Mouse (Mus musculus): ENCODE data around the gene Iscu. TPM values are rescaled to one million over a fixed set of nuclear protein-coding genes. Genes with fewer than 3 reads are reported as not detected.

Iscu gene
- polyA plus RNA-seq, 1 experiment from 2014 or later, result 117 TPM

GRCm38 (mm10) chr5:113791197-113792095, 18.9 kb downstream of the Iscu start:
- no peak overlapping the region for H3K9ac ChIP-seq (ENCODE audit: low read length)
- H3K4me3 ChIP-seq (ENCODE audit: low read depth, low read length), result no peak overlapping the region
- H3K27ac ChIP-seq (ENCODE audit: low read depth, low read length), result no peak overlapping the region
- ATAC-seq (ENCODE audit: low FRiP score) (no peak), DNase-seq (ENCODE audit: low spot score, missing footprints) (peak; percentile 57)
- H3K9me3 ChIP-seq (ENCODE audit: control insufficient read depth, low read length), result no peaks in the 10 kb centered on the region
- no peaks in the 10 kb centered on the region for H3K36me3 ChIP-seq (ENCODE audit: control insufficient read depth, insufficient read depth, low read length)
- 85% methylated on average over 16 of the region's 16 CpGs for WGBS
- H3K4me1 ChIP-seq (ENCODE audit: control insufficient read depth, insufficient read depth, low read length), result peaks cover 5% of the 10 kb centered on the region; the same call in 1 of the 2 replicates
- no peak overlapping the region for H3K4me2 ChIP-seq
- no peaks in the 10 kb centered on the region for H3K27me3 ChIP-seq (ENCODE audit: control insufficient read depth, insufficient read depth, low read length)

- H3K4me1 ChIP-seq (ENCODE audit: control insufficient read depth, insufficient read depth, low read length), result peaks cover 17% of the 10 kb centered on the region
- H3K36me3 ChIP-seq (ENCODE audit: control insufficient read depth, insufficient read depth, low read length), result no peaks in the 10 kb centered on the region
- no peak overlapping the region for H3K4me3 ChIP-seq (ENCODE audit: low read depth, low read length)
- no peak overlapping the region for H3K27ac ChIP-seq (ENCODE audit: low read depth, low read length)
- no peaks in the 10 kb centered on the region for H3K9me3 ChIP-seq (ENCODE audit: control insufficient read depth, low read length)
- DNase-seq (ENCODE audit: low spot score, missing footprints), result peak; percentile 88
- peak overlapping the region; percentile 17; the same call in 1 of the 2 replicates for H3K4me2 ChIP-seq
- H3K27me3 ChIP-seq (ENCODE audit: control insufficient read depth, insufficient read depth, low read length), result 0 out of 2 replicates have a peak, but pooled peaks cover 4% of the 10 kb centered on the region
- 8% methylated on average over 13 of the region's 13 CpGs for WGBS
- 0 out of 2 replicates have a peak, but pooled peaks have one; percentile 20 for ATAC-seq (ENCODE audit: low FRiP score)
- peak overlapping the region; percentile 9; the same call in 1 of the 2 replicates for H3K9ac ChIP-seq (ENCODE audit: low read length)
These were observed 24.0 kb downstream of the Iscu start for GRCm38 (mm10) chr5:113796401-113797148.

GRCm38 (mm10) chr5:113797149-113797882, 24.8 kb downstream of the Iscu start:
- DNase-seq (ENCODE audit: low spot score, missing footprints) (peak; percentile 84), ATAC-seq (ENCODE audit: low FRiP score) (no peak)
- peaks cover 17% of the 10 kb centered on the region for H3K4me1 ChIP-seq (ENCODE audit: control insufficient read depth, insufficient read depth, low read length)
- 14% methylated on average over 19 of the region's 19 CpGs for WGBS
- H3K9ac ChIP-seq (ENCODE audit: low read length), result peak overlapping the region; percentile 9; the same call in 1 of the 2 replicates
- H3K27ac ChIP-seq (ENCODE audit: low read depth, low read length), result no peak overlapping the region
- no peaks in the 10 kb centered on the region for H3K9me3 ChIP-seq (ENCODE audit: control insufficient read depth, low read length)
- H3K4me2 ChIP-seq, result peak overlapping the region; percentile 17; the same call in 1 of the 2 replicates
- 0 out of 2 replicates have a peak, but pooled peaks cover 4% of the 10 kb centered on the region for H3K27me3 ChIP-seq (ENCODE audit: control insufficient read depth, insufficient read depth, low read length)
- no peaks in the 10 kb centered on the region for H3K36me3 ChIP-seq (ENCODE audit: control insufficient read depth, insufficient read depth, low read length)
- no peak overlapping the region for H3K4me3 ChIP-seq (ENCODE audit: low read depth, low read length)

GRCm38 (mm10) chr5:113798525-113798924, 26.0 kb downstream of the Iscu start:
- ATAC-seq (ENCODE audit: low FRiP score) (no peak), DNase-seq (ENCODE audit: low spot score, missing footprints) (no peak)
- H3K27ac ChIP-seq (ENCODE audit: low read depth, low read length), result no peak overlapping the region
- WGBS, result 82% methylated on average over 9 of the region's 9 CpGs
- no peak overlapping the region for H3K4me3 ChIP-seq (ENCODE audit: low read depth, low read length)
- H3K9ac ChIP-seq (ENCODE audit: low read length), result no peak overlapping the region
- H3K4me2 ChIP-seq, result no peak overlapping the region
- no peaks in the 10 kb centered on the region for H3K36me3 ChIP-seq (ENCODE audit: control insufficient read depth, insufficient read depth, low read length)
- peaks cover 17% of the 10 kb centered on the region for H3K4me1 ChIP-seq (ENCODE audit: control insufficient read depth, insufficient read depth, low read length)
- H3K9me3 ChIP-seq (ENCODE audit: control insufficient read depth, low read length), result no peaks in the 10 kb centered on the region
- 0 out of 2 replicates have a peak, but pooled peaks cover 4% of the 10 kb centered on the region for H3K27me3 ChIP-seq (ENCODE audit: control insufficient read depth, insufficient read depth, low read length)

- no peak overlapping the region; the same call in 1 of the 2 replicates for H3K27ac ChIP-seq (ENCODE audit: low read depth, low read length)
- no peak for ATAC-seq (ENCODE audit: low FRiP score)
- H3K4me3 ChIP-seq (ENCODE audit: low read depth, low read length), result 0 out of 2 replicates have a peak overlapping the region, but pooled peaks have one; percentile 9
- H3K36me3 ChIP-seq (ENCODE audit: control insufficient read depth, insufficient read depth, low read length), result no peaks in the 10 kb centered on the region
- H3K9me3 ChIP-seq (ENCODE audit: control insufficient read depth, low read length), result no peaks in the 10 kb centered on the region
- H3K4me1 ChIP-seq (ENCODE audit: control insufficient read depth, insufficient read depth, low read length), result peaks cover 17% of the 10 kb centered on the region
- no peak overlapping the region for H3K9ac ChIP-seq (ENCODE audit: low read length)
- WGBS, result 45% methylated on average over 5 of the region's 5 CpGs
- no peak for DNase-seq (ENCODE audit: low spot score, missing footprints)
- H3K27me3 ChIP-seq (ENCODE audit: control insufficient read depth, insufficient read depth, low read length), result 0 out of 2 replicates have a peak, but pooled peaks cover 4% of the 10 kb centered on the region
- H3K4me2 ChIP-seq, result no peak overlapping the region; the same call in 1 of the 2 replicates
These were observed 27.1 kb downstream of the Iscu start for GRCm38 (mm10) chr5:113799691-113800090.

- H3K9me3 ChIP-seq (ENCODE audit: control insufficient read depth, low read length), result no peaks in the 10 kb centered on the region
- 0 out of 2 replicates have a peak, but pooled peaks cover 4% of the 10 kb centered on the region for H3K27me3 ChIP-seq (ENCODE audit: control insufficient read depth, insufficient read depth, low read length)
- no peaks in the 10 kb centered on the region for H3K36me3 ChIP-seq (ENCODE audit: control insufficient read depth, insufficient read depth, low read length)
- H3K4me2 ChIP-seq, result peak within 1 kb of the TSS; percentile 16; the same call in 1 of the 2 replicates
- peak; percentile 92 for DNase-seq (ENCODE audit: low spot score, missing footprints)
- 0 out of 2 replicates have a peak within 1 kb of the TSS, but pooled peaks have one; percentile 9 for H3K4me3 ChIP-seq (ENCODE audit: low read depth, low read length)
- H3K9ac ChIP-seq (ENCODE audit: low read length), result 0 out of 2 replicates have a peak within 1 kb of the TSS, but pooled peaks have one; percentile 18
- 2% methylated on average over 11 of the region's 11 CpGs for WGBS
- H3K27ac ChIP-seq (ENCODE audit: low read depth, low read length), result no peak within 1 kb of the TSS; the same call in 1 of the 2 replicates
- peak; percentile 78 for ATAC-seq (ENCODE audit: low FRiP score)
- peaks cover 17% of the 10 kb centered on the region for H3K4me1 ChIP-seq (ENCODE audit: control insufficient read depth, insufficient read depth, low read length)
These were observed 27.7 kb downstream of the Iscu start, which contains the start of gene Tmem119 for GRCm38 (mm10) chr5:113800280-113800679. Gene Tmem119, minus strand, starts transcription at chr5:113800516.

GRCm38 (mm10) chr5:113804395-113804966, 31.9 kb downstream of the Iscu start:
- Histone ChIP-seq H3K9me3 (ENCODE audit: control insufficient read depth, low read length) (no peaks in the 10 kb centered on the region), H3K9ac (ENCODE audit: low read length) (no peak overlapping the region), H3K36me3 (ENCODE audit: control insufficient read depth, insufficient read depth, low read length) (no peaks in the 10 kb centered on the region), H3K27me3 (ENCODE audit: control insufficient read depth, insufficient read depth, low read length) (no peaks in the 10 kb centered on the region), H3K27ac (ENCODE audit: low read depth, low read length) (no peak overlapping the region), H3K4me1 (ENCODE audit: control insufficient read depth, insufficient read depth, low read length) (peaks cover 9% of the 10 kb centered on the region), H3K4me2 (no peak overlapping the region), H3K4me3 (ENCODE audit: low read depth, low read length) (no peak overlapping the region)
- WGBS, result 65% methylated on average over 7 of the region's 7 CpGs
- DNase-seq (ENCODE audit: low spot score, missing footprints) (peak; percentile 51), ATAC-seq (ENCODE audit: low FRiP score) (no peak)

- Histone ChIP-seq H3K4me3 (ENCODE audit: low read depth, low read length) (no peak overlapping the region), H3K36me3 (ENCODE audit: control insufficient read depth, insufficient read depth, low read length) (no peaks in the 10 kb centered on the region), H3K4me2 (no peak overlapping the region), H3K9ac (ENCODE audit: low read length) (no peak overlapping the region), H3K27me3 (ENCODE audit: control insufficient read depth, insufficient read depth, low read length) (no peaks in the 10 kb centered on the region), H3K27ac (ENCODE audit: low read depth, low read length) (no peak overlapping the region), H3K4me1 (ENCODE audit: control insufficient read depth, insufficient read depth, low read length) (peaks cover 5% of the 10 kb centered on the region), H3K9me3 (ENCODE audit: control insufficient read depth, low read length) (no peaks in the 10 kb centered on the region)
- ATAC-seq (ENCODE audit: low FRiP score) (no peak), DNase-seq (ENCODE audit: low spot score, missing footprints) (peak; percentile 33)
- WGBS, result 89% methylated on average over 9 of the region's 9 CpGs
These were observed 32.8 kb downstream of the Iscu start for GRCm38 (mm10) chr5:113805301-113805700.

Measured in midbrain, embryonic 11.5 days (tissue).